Mouse (Mus musculus): ENCODE data around the gene Zfp978. TPM values are rescaled to one million over a fixed set of nuclear protein-coding genes. Genes with fewer than 3 reads are reported as not detected.

Zfp978 gene
- polyA plus RNA-seq, 1 experiment from 2014 or later, result not detected

Other genes starting within 250 kb of the Zfp978 start
- 3.7 and 4.7 TPM in 2 replicates for gene Zfp991, start 229.3 kb upstream of the Zfp978 start, polyA plus RNA-seq (2015; fragmentation: Nextera tagmentation; extraction: Ambion mirVana)
- not detected in 2 replicates for gene Zfp988, start 55.6 kb upstream of the Zfp978 start, polyA plus RNA-seq (2015; fragmentation: Nextera tagmentation; extraction: Ambion mirVana)
- gene Zfp982, start 131.1 kb downstream of the Zfp978 start, polyA plus RNA-seq (2015; fragmentation: Nextera tagmentation; extraction: Ambion mirVana), result 1.7 and 2.7 TPM in 2 replicates
- gene Gm16503, start 178.9 kb downstream of the Zfp978 start, polyA plus RNA-seq (2015; fragmentation: Nextera tagmentation; extraction: Ambion mirVana), result 0.36 and 0.42 TPM in 2 replicates
- 0.06 TPM in 1 of 2 replicates, not detected in the other for gene Zfp985, start 192.0 kb downstream of the Zfp978 start, polyA plus RNA-seq (2015; fragmentation: Nextera tagmentation; extraction: Ambion mirVana)